Mouse (Mus musculus) neural tube, embryonic 14.5 days (tissue): Measurements from ENCODE around the gene Lipe. TPM values are rescaled to one million over a fixed set of nuclear protein-coding genes. Genes with fewer than 3 reads are reported as not detected.

Experiments used
- ATAC-seq: fragments of 200-750 bp; cut with Nextera tagmentation; 2 replicates; pipeline ENCODE4 v1.8.0; 2017; ENCODE audit warnings: low read depth, mild to moderate bottlenecking, moderate TSS enrichment, moderate library complexity
- H3K27ac ChIP-seq: fragments of 300-500 bp; sonication (generic); 2 replicates; pipeline ENCODE4 v1.5.1; 2014; ENCODE audit warnings: low read depth, mild to moderate bottlenecking, control low read depth, low read length, moderate library complexity, mixed read lengths
- H3K27me3 ChIP-seq: fragments of 300-500 bp; sonication (generic); 2 replicates; pipeline ENCODE4 v1.6.1; 2014; ENCODE audit warnings: low read length; ENCODE audit not compliant: control insufficient read depth, insufficient read depth
- H3K36me3 ChIP-seq: fragments of 300-500 bp; sonication (generic); 2 replicates; pipeline ENCODE4 v1.6.1; 2014; ENCODE audit warnings: low read length, mixed read lengths; ENCODE audit not compliant: control insufficient read depth, insufficient read depth
- H3K4me1 ChIP-seq: fragments of 300-500 bp; sonication (generic); 2 replicates; pipeline ENCODE4 v1.6.1; 2014; ENCODE audit warnings: low read length; ENCODE audit not compliant: control insufficient read depth, insufficient read depth
- H3K4me2 ChIP-seq: fragments of 300-500 bp; sonication (generic); 2 replicates; pipeline ENCODE4 v1.6.1; 2014; ENCODE audit warnings: mild to moderate bottlenecking, low read depth, low read length, control low read depth
- H3K4me3 ChIP-seq: fragments of 300-500 bp; sonication (generic); 2 replicates; pipeline ENCODE4 v1.5.1; 2014; ENCODE audit warnings: low read depth, low read length, control low read depth, mixed read lengths
- H3K9ac ChIP-seq: fragments of 300-500 bp; sonication (generic); replicated peaks from 2 replicates; pipeline ENCODE4 v1.6.1; 2014; ENCODE audit warnings: low read depth, mild to moderate bottlenecking, control low read depth, low read length, mixed read lengths
- H3K9me3 ChIP-seq: fragments of 300-500 bp; sonication (generic); 2 replicates; pipeline ENCODE4 v1.6.1; 2016; ENCODE audit warnings: low read length; ENCODE audit not compliant: control insufficient read depth
- WGBS: fragments of 180-500 bp; shearing (Covaris S2); extraction: QIAGEN DNeasy Blood & Tissue Kit; methylation state at CpG from one replicate; pipeline ENCODE4 v1.1.7; 2014; 5-methylcytosine and 5-hydroxymethylcytosine counted together
- polyA plus RNA-seq: library from polyadenylated mRNA; unstranded; fragments of >200 nt; fragmentation: Nextera tagmentation; extraction: Ambion mirVana; gene quantifications from 2 replicates; pipeline ENCODE4 v1.2.1, GENCODE M21; 2014

Lipe gene
- polyA plus RNA-seq, 1 experiment from 2014 or later = 6.5 TPM

DNA sequence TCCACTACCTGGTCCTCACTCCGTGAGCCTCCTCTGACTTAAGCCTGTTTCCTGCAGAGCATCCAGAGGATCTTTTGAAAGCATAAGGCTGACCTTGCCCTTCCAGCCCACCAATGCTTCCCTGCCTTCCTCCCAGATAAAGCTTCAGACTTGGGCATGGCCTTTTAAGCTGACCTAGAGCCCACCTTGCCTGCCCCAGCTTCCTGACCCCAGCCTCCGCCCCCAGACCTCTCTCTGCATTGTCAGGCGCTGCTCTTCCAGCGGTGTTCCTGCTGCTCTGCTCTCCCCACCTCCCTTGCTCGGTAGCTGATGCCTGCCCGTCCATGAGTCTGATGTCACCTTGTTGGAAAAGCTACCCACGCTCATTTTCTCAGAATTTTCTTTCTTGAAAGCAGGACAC is 5.7 kb downstream of the Lipe start:
- Histone ChIP-seq H3K27ac (no peak overlapping the region), H3K9me3 (no peaks in the 10 kb centered on the region), H3K4me1 (peaks cover 30% of the 10 kb centered on the region), H3K27me3 (no peaks in the 10 kb centered on the region), H3K36me3 (peaks cover 7% of the 10 kb centered on the region; the same call in 1 of the 2 replicates), H3K4me3 (no peak overlapping the region), H3K9ac (no peak overlapping the region), H3K4me2 (no peak overlapping the region)
- 49% methylated on average over 7 of the region's 7 CpGs for WGBS
- ATAC-seq = no peak

DNA sequence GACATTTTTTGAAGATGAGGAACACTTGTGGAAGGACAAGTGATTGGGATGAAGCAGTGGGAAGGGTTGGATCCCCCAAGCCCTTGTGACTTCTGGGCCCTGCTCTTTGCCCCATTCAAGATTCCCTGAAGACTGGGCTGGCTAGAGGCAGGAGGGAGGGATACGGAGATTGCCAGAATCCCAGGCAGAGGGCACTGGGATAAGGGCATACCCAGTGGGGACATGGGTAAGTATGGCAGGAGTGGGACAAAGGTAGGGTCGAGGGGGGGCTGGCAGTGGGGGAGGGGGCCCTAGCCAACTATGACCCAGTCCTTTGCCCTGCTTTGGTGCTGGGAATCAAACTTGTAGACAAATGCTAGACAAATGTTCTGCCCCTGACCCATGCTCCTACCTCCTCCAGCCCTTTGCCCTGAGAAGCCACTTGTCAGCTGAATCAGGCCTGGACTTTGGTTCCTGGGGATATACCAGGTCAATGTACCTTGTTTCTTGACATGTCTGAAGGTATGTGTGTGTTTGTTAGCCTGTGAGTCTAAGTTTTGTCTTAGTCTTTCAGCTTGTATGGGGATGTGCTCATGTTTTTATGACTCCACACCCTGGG is 6.6 kb downstream of the Lipe start:
- ATAC-seq = no peak
- Histone ChIP-seq H3K9ac (no peak overlapping the region), H3K27me3 (no peaks in the 10 kb centered on the region), H3K9me3 (no peaks in the 10 kb centered on the region), H3K4me1 (peaks cover 30% of the 10 kb centered on the region), H3K4me2 (no peak overlapping the region), H3K27ac (no peak overlapping the region), H3K36me3 (peaks cover 13% of the 10 kb centered on the region), H3K4me3 (no peak overlapping the region)
- 70% methylated on average over 2 of the region's 2 CpGs for WGBS

DNA sequence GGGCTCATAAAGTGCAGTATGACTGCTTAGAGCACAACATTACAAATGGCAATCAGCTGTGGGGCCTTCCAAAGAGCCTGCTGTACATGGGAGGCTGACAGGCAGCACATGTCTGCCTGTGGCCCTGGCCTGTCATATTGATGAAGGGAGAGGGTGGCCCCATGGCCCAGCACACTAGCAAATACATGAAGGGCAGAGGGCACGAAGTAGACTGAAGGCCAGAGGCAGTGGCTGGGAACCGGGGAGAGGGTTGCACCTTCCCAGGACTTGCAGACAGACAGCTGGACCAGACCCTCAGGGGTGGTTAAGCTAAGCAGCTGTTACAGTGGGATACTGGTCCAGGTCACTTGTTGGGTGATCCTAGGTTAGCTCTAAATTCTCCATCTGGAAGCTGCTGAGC is 7.5 kb downstream of the Lipe start:
- no peaks in the 10 kb centered on the region for H3K27me3 ChIP-seq
- no peak overlapping the region for H3K4me2 ChIP-seq
- peaks cover 26% of the 10 kb centered on the region for H3K4me1 ChIP-seq
- H3K9ac ChIP-seq = no peak overlapping the region
- no peaks in the 10 kb centered on the region for H3K9me3 ChIP-seq
- H3K4me3 ChIP-seq = no peak overlapping the region
- 71% methylated on average over 2 of the region's 2 CpGs for WGBS
- H3K36me3 ChIP-seq = peaks cover 13% of the 10 kb centered on the region
- H3K27ac ChIP-seq = no peak overlapping the region
- ATAC-seq = no peak

DNA sequence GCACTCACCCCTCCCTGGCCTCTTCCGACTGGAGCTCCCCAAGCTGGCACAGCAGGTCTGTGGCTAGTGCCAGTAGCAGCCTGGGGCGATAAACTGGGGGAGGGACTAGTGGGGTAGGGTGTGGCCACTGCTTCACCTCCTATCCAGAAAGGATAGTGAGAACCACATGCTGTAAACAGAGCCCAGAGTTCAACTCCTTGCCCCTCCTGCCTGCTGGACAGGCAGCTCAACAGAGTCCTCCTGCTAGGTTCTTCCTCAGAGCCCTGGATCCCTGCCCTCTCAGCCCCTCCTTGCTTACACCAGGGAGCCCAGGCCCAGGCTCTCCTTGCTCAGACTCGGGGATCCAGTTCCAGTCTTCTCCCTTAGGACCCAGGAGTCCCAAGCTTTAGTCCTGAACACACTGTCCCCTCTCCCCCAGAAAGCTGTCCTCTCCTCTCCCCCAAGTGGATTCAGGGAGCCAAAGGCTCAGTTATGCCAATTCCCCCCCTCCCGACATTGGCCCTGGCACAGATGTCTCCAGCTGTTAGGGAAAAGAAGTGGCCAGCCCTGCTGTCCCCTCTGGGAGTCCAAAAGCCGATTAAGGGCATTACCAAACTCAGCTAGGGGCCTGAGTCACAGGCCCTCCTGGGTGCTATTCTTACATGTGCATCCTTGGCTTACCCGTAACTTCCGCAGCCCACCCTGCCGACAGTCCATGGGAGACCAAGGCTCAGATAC is 8.3 kb downstream of the Lipe start:
- 50% methylated on average over 8 of the region's 8 CpGs for WGBS
- peaks cover 19% of the 10 kb centered on the region for H3K36me3 ChIP-seq
- H3K27ac ChIP-seq = no peak overlapping the region
- no peak overlapping the region for H3K9ac ChIP-seq
- no peak for ATAC-seq
- no peaks in the 10 kb centered on the region for H3K27me3 ChIP-seq
- no peak overlapping the region for H3K4me3 ChIP-seq
- peaks cover 26% of the 10 kb centered on the region for H3K4me1 ChIP-seq
- no peaks in the 10 kb centered on the region for H3K9me3 ChIP-seq
- H3K4me2 ChIP-seq = no peak overlapping the region

DNA sequence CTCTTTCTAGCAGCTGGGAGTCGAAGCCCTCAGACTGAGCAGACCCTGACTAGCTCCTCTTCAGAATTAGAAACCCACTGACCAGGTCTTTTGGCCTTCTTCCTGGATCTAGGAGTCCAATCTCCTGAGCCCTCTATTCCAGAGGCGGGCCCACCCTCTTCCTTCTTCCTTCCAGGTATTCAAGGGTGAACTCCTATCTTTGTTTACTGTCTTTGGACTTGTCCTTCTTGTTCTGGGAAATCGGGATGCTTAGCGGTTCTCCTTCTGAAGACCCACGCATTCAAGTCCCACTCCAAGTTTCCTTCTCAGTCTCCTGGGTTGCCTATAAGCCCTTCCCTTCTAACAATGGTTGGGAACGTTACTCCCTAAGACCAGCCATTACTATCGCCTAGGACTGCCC is 9.6 kb downstream of the Lipe start:
- no peaks in the 10 kb centered on the region for H3K27me3 ChIP-seq
- peaks cover 27% of the 10 kb centered on the region for H3K36me3 ChIP-seq
- no peak overlapping the region for H3K27ac ChIP-seq
- H3K9me3 ChIP-seq = no peaks in the 10 kb centered on the region
- no peak overlapping the region for H3K9ac ChIP-seq
- ATAC-seq = no peak
- peaks cover 16% of the 10 kb centered on the region for H3K4me1 ChIP-seq
- H3K4me2 ChIP-seq = no peak overlapping the region
- no peak overlapping the region for H3K4me3 ChIP-seq
- WGBS = 87% methylated on average over 7 of the region's 7 CpGs

DNA sequence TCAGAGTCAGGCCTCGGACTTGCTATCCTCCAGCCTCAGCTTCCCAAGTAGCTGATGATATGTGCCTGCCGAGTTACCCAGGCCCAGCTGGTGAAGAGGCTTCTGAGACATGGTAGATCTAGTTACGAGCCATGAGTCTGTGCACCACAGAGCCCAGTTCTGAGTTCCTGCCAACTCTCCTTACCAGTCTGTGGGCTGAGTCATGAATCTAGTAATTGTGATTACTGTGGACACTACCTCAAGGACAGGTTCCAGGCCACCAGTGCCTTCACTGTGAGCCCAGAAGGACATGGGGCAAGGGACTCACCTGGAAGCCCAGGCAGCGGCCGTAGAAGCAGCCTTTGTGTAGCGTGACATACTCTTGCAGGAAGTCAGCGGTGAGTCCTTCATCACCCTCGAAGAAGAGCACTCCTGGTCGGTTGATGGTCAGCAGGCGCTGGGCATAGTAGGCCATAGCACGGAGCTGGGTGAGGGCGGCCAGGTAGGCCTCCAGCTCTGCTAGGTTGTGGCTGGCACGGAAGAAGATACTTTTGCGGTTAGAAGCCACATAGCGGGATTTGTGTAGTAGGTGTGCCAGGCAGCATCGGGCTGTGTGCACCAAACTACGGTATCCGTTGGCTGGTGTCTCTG is 10.6 kb downstream of the Lipe start:
- WGBS = 96% methylated on average over 18 of the region's 18 CpGs
- peaks cover 37% of the 10 kb centered on the region for H3K36me3 ChIP-seq
- H3K27me3 ChIP-seq = no peaks in the 10 kb centered on the region
- H3K4me1 ChIP-seq = peaks cover 7% of the 10 kb centered on the region; the same call in 1 of the 2 replicates
- ATAC-seq = no peak
- no peak overlapping the region for H3K27ac ChIP-seq
- no peak overlapping the region for H3K4me2 ChIP-seq
- H3K9ac ChIP-seq = no peak overlapping the region
- H3K4me3 ChIP-seq = no peak overlapping the region
- H3K9me3 ChIP-seq = no peaks in the 10 kb centered on the region

DNA sequence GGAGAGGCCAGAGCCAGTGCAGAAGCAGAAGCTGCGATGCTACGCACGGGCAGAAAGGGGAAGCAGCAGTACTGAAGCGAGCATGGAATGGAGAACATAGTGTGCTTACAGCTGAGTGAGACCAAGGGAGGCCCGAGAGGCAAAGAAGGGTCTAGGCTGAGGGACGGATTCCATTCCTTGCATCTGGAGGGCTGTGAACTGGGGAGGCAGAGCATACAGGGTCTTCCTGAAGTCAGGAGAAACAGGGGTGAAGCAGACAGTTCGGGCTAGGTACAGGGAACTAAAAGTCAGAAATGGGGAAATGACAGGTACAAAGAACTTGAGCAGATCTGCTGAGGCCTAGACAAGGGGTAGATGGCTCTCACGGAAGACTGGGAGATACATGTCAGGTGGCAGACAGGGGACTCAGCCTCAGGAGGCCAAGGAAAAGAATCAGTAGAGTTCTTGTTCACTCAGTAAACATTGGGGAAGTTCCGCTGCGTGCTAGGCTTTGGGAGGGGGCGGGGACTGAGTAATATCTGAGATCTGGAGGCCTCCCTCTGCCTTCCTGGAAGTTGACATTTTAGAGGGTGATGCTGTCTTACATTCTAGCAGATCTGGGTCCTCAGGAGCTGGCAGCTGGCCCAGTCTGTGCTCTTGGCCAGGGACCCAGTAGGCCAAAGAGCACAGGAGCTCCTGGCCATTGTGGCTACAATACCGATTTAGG is 12.5 kb downstream of the Lipe start:
- no peaks in the 10 kb centered on the region for H3K27me3 ChIP-seq
- 0 out of 2 replicates have a peak overlapping the region, but pooled peaks have one; percentile 25 for H3K9ac ChIP-seq
- peak overlapping the region; percentile 34; the same call in 1 of the 2 replicates for H3K27ac ChIP-seq
- H3K36me3 ChIP-seq = peaks cover 49% of the 10 kb centered on the region
- 88% methylated on average over 12 of the region's 12 CpGs for WGBS
- H3K4me2 ChIP-seq = no peak overlapping the region
- no peak overlapping the region for H3K4me3 ChIP-seq
- no peaks in the 10 kb centered on the region for H3K9me3 ChIP-seq
- ATAC-seq = no peak
- H3K4me1 ChIP-seq = peaks cover 7% of the 10 kb centered on the region; the same call in 1 of the 2 replicates

DNA sequence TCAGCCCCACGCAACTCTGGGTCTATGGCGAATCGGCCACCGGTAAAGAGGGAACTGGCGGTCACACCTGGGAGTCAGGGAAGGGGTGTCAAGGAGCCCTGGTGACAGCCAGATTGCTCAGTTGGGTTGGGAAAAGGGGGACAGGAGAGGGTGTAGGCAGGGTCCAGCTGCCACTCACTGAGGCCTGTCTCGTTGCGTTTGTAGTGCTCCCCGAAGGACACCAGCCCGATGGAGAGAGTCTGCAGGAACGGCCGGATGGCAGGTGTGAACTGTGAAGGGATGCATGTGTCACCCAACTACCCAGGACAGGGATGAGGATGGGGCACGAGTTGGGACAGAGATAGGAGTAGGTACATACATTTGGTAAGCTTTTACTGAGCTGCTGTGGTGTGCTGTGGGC is 13.3 kb downstream of the Lipe start:
- no peak overlapping the region for H3K27ac ChIP-seq
- peaks cover 5% of the 10 kb centered on the region; the same call in 1 of the 2 replicates for H3K4me1 ChIP-seq
- H3K27me3 ChIP-seq = no peaks in the 10 kb centered on the region
- no peak overlapping the region for H3K4me2 ChIP-seq
- ATAC-seq = no peak
- H3K36me3 ChIP-seq = peaks cover 49% of the 10 kb centered on the region
- H3K9me3 ChIP-seq = no peaks in the 10 kb centered on the region
- WGBS = 89% methylated on average over 12 of the region's 12 CpGs
- H3K4me3 ChIP-seq = no peak overlapping the region
- no peak overlapping the region for H3K9ac ChIP-seq
